Comparison of ENCODE assay signal across 27 mouse cellular contexts in the genomic region with DNA sequence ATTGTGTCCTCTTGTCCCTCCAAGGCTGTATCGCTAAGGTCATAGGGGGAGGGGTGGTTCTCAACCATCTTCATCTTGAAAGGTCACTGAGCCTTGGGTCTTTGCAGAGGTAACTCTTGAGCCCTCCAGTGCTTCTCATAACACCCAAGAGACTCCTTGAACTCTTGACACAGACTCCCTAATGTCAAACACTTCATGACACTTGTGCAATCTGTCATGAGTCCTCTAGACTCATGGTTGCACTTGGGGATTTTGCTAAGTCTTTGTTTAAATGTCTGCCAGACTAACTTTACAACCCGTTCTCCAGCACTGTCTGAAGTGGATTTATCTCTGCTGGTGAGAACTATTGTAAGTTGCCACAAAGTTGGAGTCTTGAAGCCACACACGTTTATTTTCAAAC.
"Had no signal": no experiment of that assay in that cellular context is flagged by ENCODE, and none has a peak within 500 bp of the region (broad histone marks: within the 10 kb centered on the region; RNA-seq: fewer than 3 reads in every experiment).

No protein-coding gene starts in this region.

- H3K27me3 ChIP-seq: heart, embryonic 13.5 days; heart, embryonic 15.5 days; hindbrain, embryonic 12.5 days; kidney, embryonic 15.5 days; limb, embryonic 12.5 days had no signal

- ATAC-seq: forebrain, postnatal 0 days; hindbrain, embryonic 16.5 days; intestine, embryonic 16.5 days had no signal

- DNase-seq: forebrain, postnatal 0 days; gastrocnemius, postnatal 14 days; gastrocnemius, postnatal 36 days; heart, adult 11 months; heart, adult 2 months; heart, postnatal 14 days; heart, postnatal 36 days; kidney, adult 11 months; kidney, adult 2 months; kidney, adult 9 months; kidney, postnatal 14 days; kidney, postnatal 36 days; liver had no signal

- H3K4me3 ChIP-seq: heart, adult 2 months; heart, embryonic 13.5 days; heart, embryonic 15.5 days; hindbrain, embryonic 10.5 days; hindbrain, embryonic 12.5 days; kidney, embryonic 15.5 days; layer of hippocampus, adult 2 months; left cerebral cortex, adult 2 months; limb, embryonic 10.5 days; limb, embryonic 12.5 days had no signal

- H3K4me1 ChIP-seq: heart, embryonic 15.5 days; limb, embryonic 10.5 days; limb, embryonic 12.5 days had no signal

- H3K27ac ChIP-seq: heart, adult 2 months; heart, embryonic 13.5 days; heart, embryonic 15.5 days; hindbrain, embryonic 10.5 days; hindbrain, embryonic 12.5 days; hindbrain, embryonic 14.5 days; kidney, embryonic 15.5 days; kidney, postnatal 0 days; layer of hippocampus, adult 2 months; left cerebral cortex, adult 2 months; limb, embryonic 10.5 days; limb, embryonic 12.5 days had no signal

- H3K4me2 ChIP-seq: heart, embryonic 11.5 days; heart, embryonic 13.5 days; heart, embryonic 15.5 days; hindbrain, embryonic 12.5 days; hindbrain, embryonic 14.5 days; kidney, embryonic 15.5 days; limb, embryonic 12.5 days had no signal

- H3K9ac ChIP-seq: forebrain, postnatal 0 days; heart, embryonic 13.5 days; heart, embryonic 15.5 days; hindbrain, embryonic 12.5 days; hindbrain, embryonic 14.5 days; kidney, embryonic 15.5 days; limb, embryonic 12.5 days had no signal

- H3K36me3 ChIP-seq: heart, embryonic 13.5 days; heart, embryonic 15.5 days; hindbrain, embryonic 10.5 days; hindbrain, embryonic 12.5 days; kidney, embryonic 15.5 days; limb, embryonic 10.5 days; limb, embryonic 12.5 days had no signal

- H3K9me3 ChIP-seq: heart, embryonic 13.5 days; heart, embryonic 15.5 days; hindbrain, embryonic 10.5 days; hindbrain, embryonic 12.5 days; kidney, embryonic 15.5 days; limb, embryonic 10.5 days; limb, embryonic 12.5 days had no signal
